Mouse (Mus musculus): ENCODE measurements around the gene Ezr. TPM values are rescaled to one million over a fixed set of nuclear protein-coding genes. Genes with fewer than 3 reads are reported as not detected.

The Ezr gene
- polyA plus RNA-seq, 1 experiment = 368 TPM

- Histone ChIP-seq H3K4me3 (ENCODE audit: low read depth, low read length) (no peak overlapping the region), H3K27ac (ENCODE audit: insufficient read depth, low read depth, low read length) (peak overlapping the region; percentile 0; the same call in 1 of the 2 replicates), H3K4me1 (ENCODE audit: control insufficient read depth, insufficient read depth, insufficient read length, low read length) (peaks cover 21% of the 10 kb centered on the region), H3K27me3 (ENCODE audit: control insufficient read depth, insufficient read depth, low read length) (no peaks in the 10 kb centered on the region), H3K36me3 (ENCODE audit: control insufficient read depth, insufficient read depth, low read length) (peaks cover 95% of the 10 kb centered on the region)
- TF ChIP-seq POLR2A (IDR thresholded peaks at IDR 0.05; ENCODE audit: low read depth, low read length) (no peak), CTCF (IDR thresholded peaks at IDR 0.05; ENCODE audit: extremely low read depth, insufficient read length, insufficient replicate concordance, low read depth, low read length) (no peak)
- 55% methylated on average over 9 of the region's 9 CpGs for WGBS
Observed at GRCm38 (mm10) chr17:6744366-6744765, 38.2 kb downstream of the Ezr start.

DNA sequence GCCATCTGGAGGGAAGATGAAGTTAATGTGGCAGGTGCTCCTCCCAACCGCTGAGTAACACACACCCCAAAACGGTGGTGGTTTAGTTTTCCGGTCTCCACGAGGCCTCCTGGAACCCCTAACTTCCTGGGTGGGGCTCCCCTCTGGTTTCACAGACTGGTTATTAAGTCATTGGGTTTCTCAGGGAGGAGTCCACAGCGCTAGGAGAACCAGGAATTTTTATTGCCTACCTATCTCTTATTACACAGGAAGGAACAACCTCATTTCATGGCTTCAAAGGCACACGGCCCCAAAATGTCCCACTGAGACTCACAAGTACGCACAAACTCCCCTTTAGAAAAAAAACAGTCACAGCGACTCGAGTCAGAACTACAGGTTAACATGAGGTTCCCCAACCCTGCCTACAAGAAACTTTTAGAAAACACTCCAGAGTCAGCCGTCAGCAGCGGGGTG, 38.8 kb downstream of the Ezr start:
- TF ChIP-seq CTCF (IDR thresholded peaks at IDR 0.05; ENCODE audit: extremely low read depth, insufficient read length, insufficient replicate concordance, low read depth, low read length) (no peak), POLR2A (IDR thresholded peaks at IDR 0.05; ENCODE audit: low read depth, low read length) (no peak)
- peaks cover 21% of the 10 kb centered on the region for H3K4me1 ChIP-seq (ENCODE audit: control insufficient read depth, insufficient read depth, insufficient read length, low read length)
- H3K27ac ChIP-seq (ENCODE audit: insufficient read depth, low read depth, low read length) = peak overlapping the region; percentile 17
- H3K27me3 ChIP-seq (ENCODE audit: control insufficient read depth, insufficient read depth, low read length) = no peaks in the 10 kb centered on the region
- WGBS = 20% methylated on average over 11 of the region's 11 CpGs
- H3K4me3 ChIP-seq (ENCODE audit: low read depth, low read length) = no peak overlapping the region
- peaks cover 95% of the 10 kb centered on the region for H3K36me3 ChIP-seq (ENCODE audit: control insufficient read depth, insufficient read depth, low read length)

- no peak for TF ChIP-seq POLR2A (IDR thresholded peaks at IDR 0.05; ENCODE audit: low read depth, low read length)
- no peak for TF ChIP-seq CTCF (IDR thresholded peaks at IDR 0.05; ENCODE audit: extremely low read depth, insufficient read length, insufficient replicate concordance, low read depth, low read length)
- WGBS = 83% methylated on average over 11 of the region's 11 CpGs
- peaks cover 93% of the 10 kb centered on the region for H3K36me3 ChIP-seq (ENCODE audit: control insufficient read depth, insufficient read depth, low read length)
Observed at GRCm38 (mm10) chr17:6743039-6743575, 39.5 kb downstream of the Ezr start.

DNA sequence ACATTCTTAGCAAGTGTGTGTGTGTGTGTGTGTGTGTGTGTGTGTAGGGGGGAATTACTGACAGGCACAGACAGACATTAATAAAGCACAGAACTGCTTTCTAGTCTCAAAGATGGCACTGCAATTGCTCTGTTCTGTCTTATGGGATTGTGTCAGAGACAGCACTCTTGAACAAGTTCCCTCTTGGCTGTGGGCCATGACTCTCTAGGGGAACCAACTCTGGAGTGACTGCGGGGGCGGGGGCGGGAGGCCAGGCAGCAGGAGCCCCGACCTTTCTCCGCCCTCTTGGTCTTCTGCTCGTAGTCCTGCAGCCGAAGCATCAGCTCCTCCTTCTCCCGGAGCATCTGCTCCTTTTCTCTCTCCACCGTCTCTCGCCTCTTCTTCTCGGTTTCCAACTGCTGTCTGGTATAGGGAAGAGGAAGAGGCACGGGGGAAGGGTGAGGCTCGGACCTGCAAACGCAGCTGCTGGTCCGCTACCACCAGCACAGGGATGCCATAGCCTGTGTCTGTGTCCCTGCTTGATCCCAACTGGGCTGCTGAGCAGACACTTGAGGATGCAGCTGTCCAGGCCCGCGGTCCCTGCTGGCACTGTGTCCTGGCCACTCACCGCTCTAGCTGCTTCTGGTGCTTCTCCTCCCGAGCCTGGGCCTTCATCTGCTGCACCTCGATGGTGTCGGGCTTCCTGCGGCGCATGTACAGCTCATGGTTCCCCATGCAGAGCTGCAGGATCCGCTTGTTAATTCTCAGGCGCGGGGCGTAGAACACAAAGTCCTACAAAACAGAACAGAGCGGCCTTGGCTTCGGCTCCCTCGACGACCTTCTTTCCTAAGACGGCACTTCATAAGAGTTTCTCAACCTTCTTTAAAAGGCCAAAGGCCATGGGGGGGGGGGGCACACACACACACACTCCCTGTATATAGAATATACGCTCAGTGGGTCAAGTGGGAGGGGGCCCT, 40.2 kb downstream of the Ezr start:
- no peaks in the 10 kb centered on the region for H3K27me3 ChIP-seq (ENCODE audit: control insufficient read depth, insufficient read depth, low read length)
- WGBS = 65% methylated on average over 33 of the region's 33 CpGs
- TF ChIP-seq CTCF (IDR thresholded peaks at IDR 0.05; ENCODE audit: extremely low read depth, insufficient read length, insufficient replicate concordance, low read depth, low read length) (no peak), POLR2A (IDR thresholded peaks at IDR 0.05; ENCODE audit: low read depth, low read length) (no peak)
- H3K36me3 ChIP-seq (ENCODE audit: control insufficient read depth, insufficient read depth, low read length) = peaks cover 93% of the 10 kb centered on the region
- H3K4me1 ChIP-seq (ENCODE audit: control insufficient read depth, insufficient read depth, insufficient read length, low read length) = peaks cover 21% of the 10 kb centered on the region
- no peak overlapping the region for H3K4me3 ChIP-seq (ENCODE audit: low read depth, low read length)
- H3K27ac ChIP-seq (ENCODE audit: insufficient read depth, low read depth, low read length) = no peak overlapping the region

More at GRCm38 (mm10) chr17:6743039-6743575, 39.5 kb downstream of the Ezr start:
- Histone ChIP-seq H3K4me3 (ENCODE audit: low read depth, low read length) (no peak overlapping the region), H3K27me3 (ENCODE audit: control insufficient read depth, insufficient read depth, low read length) (no peaks in the 10 kb centered on the region), H3K27ac (ENCODE audit: insufficient read depth, low read depth, low read length) (peak overlapping the region; percentile 17), H3K4me1 (ENCODE audit: control insufficient read depth, insufficient read depth, insufficient read length, low read length) (peaks cover 21% of the 10 kb centered on the region)

DNA sequence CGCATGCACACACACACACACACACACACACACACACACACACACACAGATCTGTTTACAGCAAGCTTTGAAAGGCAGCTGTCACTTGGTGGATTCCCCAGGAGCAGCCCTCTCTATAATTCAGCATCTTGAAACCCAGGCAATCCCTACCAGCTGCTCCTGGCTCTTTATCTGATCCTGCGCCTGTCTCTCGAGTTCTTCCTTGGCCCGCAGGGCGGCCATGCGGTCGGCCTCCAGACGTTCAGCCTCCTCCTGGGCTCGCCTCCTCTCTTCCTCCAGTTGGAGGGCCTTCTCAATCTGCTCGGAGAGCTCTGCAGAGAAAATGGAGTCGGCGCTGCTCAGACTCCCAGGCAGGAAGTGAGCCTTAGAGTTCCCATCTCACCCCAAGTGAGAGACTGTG, 41.3 kb downstream of the Ezr start:
- Histone ChIP-seq H3K27me3 (ENCODE audit: control insufficient read depth, insufficient read depth, low read length) (no peaks in the 10 kb centered on the region), H3K36me3 (ENCODE audit: control insufficient read depth, insufficient read depth, low read length) (peaks cover 86% of the 10 kb centered on the region), H3K4me3 (ENCODE audit: low read depth, low read length) (no peak overlapping the region), H3K27ac (ENCODE audit: insufficient read depth, low read depth, low read length) (no peak overlapping the region), H3K4me1 (ENCODE audit: control insufficient read depth, insufficient read depth, insufficient read length, low read length) (peaks cover 21% of the 10 kb centered on the region)
- WGBS = 89% methylated on average over 12 of the region's 12 CpGs
- TF ChIP-seq POLR2A (IDR thresholded peaks at IDR 0.05; ENCODE audit: low read depth, low read length) (no peak), CTCF (IDR thresholded peaks at IDR 0.05; ENCODE audit: extremely low read depth, insufficient read length, insufficient replicate concordance, low read depth, low read length) (no peak)

DNA sequence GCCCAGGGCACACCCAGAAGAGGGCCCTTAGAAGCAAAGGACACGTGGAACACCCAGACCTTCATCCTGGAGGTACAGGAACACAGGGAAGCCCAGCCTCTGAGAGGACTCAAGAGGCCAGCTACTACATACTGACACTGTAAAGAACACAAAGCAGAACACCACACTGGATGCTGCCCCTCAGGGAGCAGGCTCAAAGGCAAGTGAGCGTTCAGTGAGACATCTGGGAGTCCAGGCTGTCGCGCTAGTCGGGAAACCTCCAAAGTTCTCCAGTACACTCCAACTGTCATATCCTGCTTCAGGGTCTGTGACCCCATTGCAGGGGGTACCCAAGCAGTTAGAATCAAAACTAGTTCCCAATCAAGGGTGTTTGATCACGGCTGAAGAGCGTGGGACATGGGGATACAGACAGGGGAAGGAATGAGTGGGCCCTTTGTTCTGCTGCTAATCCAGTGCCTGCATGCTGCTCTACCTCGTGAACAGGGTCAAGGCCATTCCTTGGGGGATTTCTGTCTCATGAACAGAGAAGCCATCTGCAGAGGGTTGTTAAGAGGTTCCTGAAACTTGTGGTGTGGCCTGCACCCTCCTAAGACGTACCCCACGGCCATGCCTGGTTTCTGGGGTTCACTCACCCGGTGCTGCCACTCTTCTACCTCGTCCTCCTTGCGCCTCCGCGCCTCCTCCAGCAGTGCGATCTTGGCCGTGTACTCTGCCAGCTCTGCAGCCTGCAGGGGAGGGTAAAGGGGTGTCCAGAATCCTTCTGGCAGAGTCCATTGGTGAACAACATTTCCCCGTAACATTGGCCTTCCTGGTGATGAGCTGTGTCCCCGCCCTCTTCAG, 42.0 kb downstream of the Ezr start:
- Histone ChIP-seq H3K27ac (ENCODE audit: insufficient read depth, low read depth, low read length) (no peak overlapping the region), H3K4me1 (ENCODE audit: control insufficient read depth, insufficient read depth, insufficient read length, low read length) (peaks cover 21% of the 10 kb centered on the region), H3K27me3 (ENCODE audit: control insufficient read depth, insufficient read depth, low read length) (no peaks in the 10 kb centered on the region), H3K4me3 (ENCODE audit: low read depth, low read length) (no peak overlapping the region), H3K36me3 (ENCODE audit: control insufficient read depth, insufficient read depth, low read length) (peaks cover 79% of the 10 kb centered on the region)
- WGBS = 92% methylated on average over 19 of the region's 19 CpGs
- TF ChIP-seq POLR2A (IDR thresholded peaks at IDR 0.05; ENCODE audit: low read depth, low read length) (no peak), CTCF (IDR thresholded peaks at IDR 0.05; ENCODE audit: extremely low read depth, insufficient read length, insufficient replicate concordance, low read depth, low read length) (no peak)
